Mouse (Mus musculus) gastrocnemius, adult 18-20 months (tissue): ENCODE results near the gene Smad6. TPM values are rescaled to one million over a fixed set of nuclear protein-coding genes. Genes with fewer than 3 reads are reported as not detected.

ENCODE experiments used
- DNase-seq: peaks from one replicate; pipeline ENCODE4 v3.0.0; 2021; ENCODE audit warnings: low spot score
- total RNA-seq, 2 experiments: library from RNA; stranded (reverse); gene quantifications; 2 replicates each; pipeline ENCODE4 v1.2.3; 2021

The Smad6 gene
- total RNA-seq, 2 experiments from 2014 or later = 5.1 TPM

- DNase-seq = no peak
These were observed 105.4 kb downstream of the Smad6 start for GRCm38 (mm10) chr9:63916441-63916840.

- DNase-seq = peak; percentile 69
These were observed 105.9 kb downstream of the Smad6 start for GRCm38 (mm10) chr9:63915976-63916375.

GRCm38 (mm10) chr9:63914944-63915343, 106.9 kb downstream of the Smad6 start:
- DNase-seq = no peak

DNA sequence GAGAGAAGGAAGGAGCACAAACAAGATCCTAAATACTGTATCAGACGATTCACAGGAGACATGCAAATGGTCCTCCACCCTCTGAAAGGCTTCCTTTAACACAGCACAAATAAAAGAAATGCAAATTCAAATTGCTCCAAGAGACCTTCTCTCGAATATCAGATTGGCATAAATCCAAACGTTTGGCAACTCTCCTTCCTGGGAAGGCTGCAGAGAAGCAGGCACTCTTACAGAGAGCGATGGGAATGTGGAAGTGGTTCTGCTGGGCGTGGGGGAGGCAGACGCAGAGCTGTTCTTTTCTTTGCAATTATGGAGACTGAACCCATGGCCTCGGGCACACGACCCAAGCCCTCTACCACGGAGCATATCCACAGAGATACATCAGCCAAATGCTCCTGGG, 109.8 kb downstream of the Smad6 start:
- no peak for DNase-seq

DNA sequence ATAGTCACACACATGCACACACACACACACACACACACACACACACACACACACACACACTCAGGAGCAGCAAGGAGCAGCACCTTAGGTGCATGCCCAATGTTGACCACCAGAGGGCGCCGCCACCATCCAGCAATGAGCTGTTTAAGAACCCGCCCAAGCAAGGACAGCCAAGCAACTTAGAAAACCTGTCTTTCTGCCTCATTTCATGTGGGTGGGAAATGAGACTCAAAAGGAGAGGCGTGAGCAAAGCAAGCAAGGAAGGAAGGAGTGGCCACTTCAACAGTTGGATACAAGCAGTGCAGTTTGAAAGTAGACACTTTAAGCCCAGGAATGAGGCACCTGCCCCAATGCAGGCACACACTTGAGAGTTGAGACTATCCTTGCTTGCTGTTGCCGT, 112.2 kb downstream of the Smad6 start:
- DNase-seq = peak; percentile 70

- DNase-seq = no peak
These were observed 117.3 kb downstream of the Smad6 start for GRCm38 (mm10) chr9:63904543-63904942.

Other genes with a start within 250 kb of the Smad6 start
- gene Lctl, start 95.1 kb upstream of the Smad6 start, total RNA-seq = under 1 TPM in 1 of 2 experiments, not detected in 1; 0.57 TPM
- gene Zwilch, start 151.0 kb upstream of the Smad6 start, total RNA-seq = under 1 TPM; 0.43 to 0.62 TPM
- 100 to 1,000 TPM; 623 to 643 TPM for gene Rpl4, start 151.3 kb upstream of the Smad6 start, total RNA-seq
- 10 to 100 TPM; 23.3 to 24.1 TPM for gene Snapc5, start 157.2 kb upstream of the Smad6 start, total RNA-seq
- gene Uchl4, start 213.1 kb upstream of the Smad6 start, total RNA-seq = 1 to 10 TPM; 1.3 to 2.1 TPM
- 10 to 100 TPM; 55.8 to 56.9 TPM for gene Map2k1, start 231.6 kb upstream of the Smad6 start, total RNA-seq